Comparison of ENCODE assay signal across 28 mouse cellular contexts in the genomic region with DNA sequence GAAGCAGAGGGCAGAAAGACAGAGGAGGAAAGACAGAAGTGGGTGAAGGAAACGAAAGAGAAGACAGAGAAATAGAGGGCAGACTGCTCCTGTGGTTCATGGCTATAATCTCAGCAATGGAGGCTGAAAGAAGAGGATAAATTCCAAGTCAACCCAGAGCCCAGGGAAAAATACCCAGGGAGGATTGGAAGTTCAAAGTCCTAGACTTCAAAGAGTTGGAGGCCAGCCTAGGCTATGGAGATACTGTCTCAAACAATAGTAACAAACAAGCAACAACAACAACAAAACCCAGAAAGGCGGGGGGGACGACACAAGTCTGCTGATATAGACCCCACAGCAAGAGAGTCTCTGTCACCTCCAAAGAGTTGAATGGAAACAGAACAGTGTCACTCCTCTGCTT. TPM values are rescaled to one million over a fixed set of nuclear protein-coding genes. Genes with fewer than 3 reads are reported as not detected.
DNase-seq lines count a peak whose midpoint lies in the region; ATAC-seq and TF ChIP-seq lines count a peak whose summit lies in the region.
"Had no signal": no experiment of that assay in that cellular context is flagged by ENCODE, and none has a peak within 500 bp of the region (broad histone marks: within the 10 kb centered on the region; RNA-seq: fewer than 3 reads in every experiment).

No protein-coding gene starts in this region.

- no peak for ATAC-seq in forebrain, embryonic 11.5 days (replicated peaks; ENCODE audit: low FRiP score)
- no peak for ATAC-seq in forebrain, embryonic 12.5 days (ENCODE audit: low FRiP score)
- ATAC-seq in liver, embryonic 14.5 days (ENCODE audit: insufficient read depth): no peak
- ATAC-seq: intestine, embryonic 15.5 days; midbrain, embryonic 16.5 days had no signal

- no peak for TF ChIP-seq EP300 in ES-Bruce4 (IDR thresholded peaks at IDR 0.05; ENCODE audit: insufficient read depth, low read depth, low read length)
- no peak for TF ChIP-seq EP300 in liver, embryonic 14.5 days (IDR thresholded peaks at IDR 0.05; ENCODE audit: low read depth)

- no peak for TF ChIP-seq POLR2A in kidney, adult 2 months (IDR thresholded peaks at IDR 0.05; ENCODE audit: low read depth, low read length)
- no peak for TF ChIP-seq POLR2A in ES-Bruce4 (IDR thresholded peaks at IDR 0.05; ENCODE audit: insufficient read depth, low read length)

- no peak overlapping the region for H3K4me3 ChIP-seq in forebrain, embryonic 11.5 days (ENCODE audit: low read depth, low read length)
- no peak overlapping the region for H3K4me3 ChIP-seq in forebrain, embryonic 12.5 days (replicated peaks)
- no peak overlapping the region for H3K4me3 ChIP-seq in kidney, adult 2 months (ENCODE audit: insufficient read depth, low read depth, low read length)
- no peak overlapping the region for H3K4me3 ChIP-seq in ES-Bruce4 (ENCODE audit: low read depth, low read length)
- no peak overlapping the region for H3K4me3 ChIP-seq in liver, embryonic 14.5 days (ENCODE audit: insufficient read depth in 1 of 2, low read depth in 2 of 2, low read length in 2 of 2)
- H3K4me3 ChIP-seq: hindbrain, embryonic 15.5 days; intestine, embryonic 15.5 days; layer of hippocampus, adult 2 months; limb, embryonic 13.5 days; lung, embryonic 15.5 days; megakaryocyte, embryonic 14.5 days; myocyte; neural tube, embryonic 13.5 days had no signal

- no peaks in the 10 kb centered on the region for H3K36me3 ChIP-seq in forebrain, embryonic 11.5 days (ENCODE audit: control insufficient read depth, insufficient read depth, low read length)
- H3K36me3 ChIP-seq in forebrain, embryonic 12.5 days (replicated peaks): no peaks in the 10 kb centered on the region
- no peaks in the 10 kb centered on the region for H3K36me3 ChIP-seq in kidney, adult 2 months (ENCODE audit: control insufficient read depth, insufficient read depth, low read length)
- no peaks in the 10 kb centered on the region for H3K36me3 ChIP-seq in ES-Bruce4 (ENCODE audit: control insufficient read depth, insufficient read depth, low read length, poor library complexity, severe bottlenecking)
- no peaks in the 10 kb centered on the region for H3K36me3 ChIP-seq in liver, embryonic 14.5 days (replicated peaks; ENCODE audit: control insufficient read depth, insufficient read depth, low read depth)
- H3K36me3 ChIP-seq: hindbrain, embryonic 15.5 days; intestine, embryonic 15.5 days; limb, embryonic 13.5 days; lung, embryonic 15.5 days; neural tube, embryonic 13.5 days had no signal

- no peaks in the 10 kb centered on the region for H3K9me3 ChIP-seq in forebrain, embryonic 11.5 days (ENCODE audit: control insufficient read depth, low read length)
- H3K9me3 ChIP-seq in forebrain, embryonic 12.5 days: no peaks in the 10 kb centered on the region
- H3K9me3 ChIP-seq in ES-Bruce4 (replicated peaks; ENCODE audit: control insufficient read depth, insufficient read depth, low read length, poor library complexity, severe bottlenecking): no peaks in the 10 kb centered on the region
- no peaks in the 10 kb centered on the region for H3K9me3 ChIP-seq in liver, embryonic 14.5 days (ENCODE audit: control insufficient read depth, low read length)
- H3K9me3 ChIP-seq: hindbrain, embryonic 15.5 days; intestine, embryonic 15.5 days; limb, embryonic 13.5 days; lung, embryonic 15.5 days; megakaryocyte, embryonic 14.5 days; neural tube, embryonic 13.5 days had no signal

- no peaks in the 10 kb centered on the region for H3K27me3 ChIP-seq in forebrain, embryonic 11.5 days (ENCODE audit: control insufficient read depth, insufficient read depth, low read length)
- no peaks in the 10 kb centered on the region for H3K27me3 ChIP-seq in forebrain, embryonic 12.5 days
- H3K27me3 ChIP-seq in kidney, adult 2 months (replicated peaks; ENCODE audit: control insufficient read depth, insufficient read depth, low read length): no peaks in the 10 kb centered on the region
- no peaks in the 10 kb centered on the region for H3K27me3 ChIP-seq in ES-Bruce4 (ENCODE audit: control insufficient read depth, insufficient read depth, low read length, poor library complexity, severe bottlenecking)
- H3K27me3 ChIP-seq in liver, embryonic 14.5 days (ENCODE audit: control insufficient read depth, insufficient read depth, low read length): no peaks in the 10 kb centered on the region
- H3K27me3 ChIP-seq: hindbrain, embryonic 15.5 days; intestine, embryonic 15.5 days; limb, embryonic 13.5 days; lung, embryonic 15.5 days; megakaryocyte, embryonic 14.5 days; neural tube, embryonic 13.5 days had no signal

- no peak for TF ChIP-seq CTCF in kidney, adult 2 months (conservative IDR thresholded peaks at IDR 0.05; ENCODE audit: insufficient read depth, insufficient read length, low read depth, low read length)
- no peak for TF ChIP-seq CTCF in ES-Bruce4 (IDR thresholded peaks at IDR 0.05; ENCODE audit: low read depth, low read length)
- no peak for TF ChIP-seq CTCF in liver, embryonic 14.5 days (IDR thresholded peaks at IDR 0.05; ENCODE audit: low read depth)

- peak; percentile 21 for DNase-seq in forebrain, embryonic 11.5 days (ENCODE audit: low spot score)
- DNase-seq in kidney, adult 2 months: peak; percentile 69
- DNase-seq in kidney, postnatal 14 days: no peak
- DNase-seq in liver, embryonic 14.5 days (ENCODE audit: low read depth in 3 of 3, low spot score in 3 of 3): no peak
- no peak for DNase-seq in cerebellum, postnatal 14 days
- DNase-seq in thymus, postnatal 14 days: no peak
- DNase-seq: adrenal gland, postnatal 25 days; cerebellum, adult 8-10 months; gastrocnemius, postnatal 36 days; heart, postnatal 36 days; kidney, postnatal 10 days; layer of hippocampus, postnatal 36 days; lung, postnatal 36 days; retina, postnatal 1 day; right cerebral cortex, postnatal 25 days; thymus, postnatal 25 days had no signal

- H3K9ac ChIP-seq in forebrain, embryonic 11.5 days (ENCODE audit: low read length): no peak overlapping the region
- H3K9ac ChIP-seq in forebrain, embryonic 12.5 days: no peak overlapping the region
- no peak overlapping the region for H3K9ac ChIP-seq in ES-Bruce4 (ENCODE audit: low read depth, poor library complexity, severe bottlenecking)
- no peak overlapping the region for H3K9ac ChIP-seq in liver, embryonic 14.5 days (replicated peaks)
- H3K9ac ChIP-seq: hindbrain, embryonic 15.5 days; intestine, embryonic 15.5 days; limb, embryonic 13.5 days; lung, embryonic 15.5 days; neural tube, embryonic 13.5 days had no signal

- H3K4me2 ChIP-seq in forebrain, embryonic 11.5 days (ENCODE audit: low read depth, low read length, severe bottlenecking): no peak overlapping the region
- H3K4me2 ChIP-seq in forebrain, embryonic 12.5 days: no peak overlapping the region
- H3K4me2 ChIP-seq in liver, embryonic 14.5 days (ENCODE audit: low read depth): peak overlapping the region; percentile 31; the same call in 1 of the 2 replicates
- H3K4me2 ChIP-seq: heart, embryonic 11.5 days; hindbrain, embryonic 15.5 days; intestine, embryonic 15.5 days; limb, embryonic 13.5 days; lung, embryonic 15.5 days; neural tube, embryonic 13.5 days had no signal

- WGBS in forebrain, embryonic 11.5 days: 40% methylated on average over 3 of the region's 3 CpGs
- WGBS in forebrain, embryonic 12.5 days: 31% methylated on average over 3 of the region's 3 CpGs
- WGBS in kidney, adult 2 months: 66% methylated on average over 3 of the region's 3 CpGs
- WGBS in liver, embryonic 14.5 days (ENCODE audit: insufficient replicate concordance): 51% methylated on average over 3 of the region's 3 CpGs

- peaks cover 3% of the 10 kb centered on the region; the same call in 1 of the 2 replicates for H3K4me1 ChIP-seq in forebrain, embryonic 11.5 days (replicated peaks; ENCODE audit: control insufficient read depth, insufficient read depth, low read length)
- H3K4me1 ChIP-seq in forebrain, embryonic 12.5 days: peaks cover 33% of the 10 kb centered on the region
- H3K4me1 ChIP-seq in kidney, adult 2 months (ENCODE audit: control insufficient read depth, insufficient read depth, low read length): peaks cover 12% of the 10 kb centered on the region
- H3K4me1 ChIP-seq in ES-Bruce4 (ENCODE audit: control insufficient read depth, insufficient read depth, low read length): no peaks in the 10 kb centered on the region
- H3K4me1 ChIP-seq in liver, embryonic 14.5 days (replicated peaks; ENCODE audit: control insufficient read depth in 2 of 2, insufficient read depth in 2 of 2, low read length in 1 of 2): peaks cover 0 to 13% of the 10 kb centered on the region in 2 experiments; a peak in 2 of 4 replicates
- H3K4me1 ChIP-seq: megakaryocyte, embryonic 14.5 days had no signal

- no peak overlapping the region for H3K27ac ChIP-seq in forebrain, embryonic 11.5 days (ENCODE audit: low read depth, low read length)
- H3K27ac ChIP-seq in forebrain, embryonic 12.5 days: no peak overlapping the region
- no peak overlapping the region for H3K27ac ChIP-seq in kidney, adult 2 months (ENCODE audit: insufficient read depth, low read depth, low read length)
- H3K27ac ChIP-seq in ES-Bruce4 (ENCODE audit: insufficient read depth, low read length): 0 out of 2 replicates have a peak overlapping the region, but pooled peaks have one; percentile 7
- no peak overlapping the region for H3K27ac ChIP-seq in liver, embryonic 14.5 days
- H3K27ac ChIP-seq: hindbrain, embryonic 15.5 days; intestine, embryonic 15.5 days; layer of hippocampus, adult 2 months; limb, embryonic 13.5 days; lung, embryonic 15.5 days; neural tube, embryonic 13.5 days had no signal

RNA-seq across cellular contexts. Expression of a gene that starts 14.7 kb away (rescaled TPM):
- polyA plus RNA-seq in forebrain, embryonic 11.5 days (2014; fragmentation: Nextera tagmentation; extraction: Ambion mirVana): 5.1 and 5.9 TPM in 2 replicates
- polyA plus RNA-seq in forebrain, embryonic 12.5 days (2016; fragmentation: Nextera tagmentation; extraction: Ambion mirVana): 3.5 and 4.6 TPM in 2 replicates
- polyA plus RNA-seq in kidney, adult 2 months (2012; rRNA removed): 5.6 and 6.3 TPM in 2 replicates
- 8.6 and 9.0 TPM in 2 replicates for polyA plus RNA-seq in ES-Bruce4 (2011; ENCODE audit: insufficient read depth, insufficient read length, low read depth, missing spikeins)
- 3.0 and 3.3 TPM in 2 replicates for polyA plus RNA-seq in liver, embryonic 14.5 days (2012; rRNA removed)
- polyA plus RNA-seq in liver, embryonic 14.5 days (2014; fragmentation: Nextera tagmentation; extraction: Ambion mirVana): 2.0 and 2.7 TPM in 2 replicates

RNA-seq across cellular contexts. Expression of a gene that starts 14.8 kb away (rescaled TPM):
- polyA plus RNA-seq in forebrain, embryonic 11.5 days (2014; fragmentation: Nextera tagmentation; extraction: Ambion mirVana): 4.9 and 7.5 TPM in 2 replicates
- polyA plus RNA-seq in forebrain, embryonic 12.5 days (2016; fragmentation: Nextera tagmentation; extraction: Ambion mirVana): 7.3 and 7.5 TPM in 2 replicates
- polyA plus RNA-seq in kidney, adult 2 months (2012; rRNA removed): 14.0 and 15.5 TPM in 2 replicates
- 1.4 TPM in 1 of 2 replicates, not detected in the other for polyA plus RNA-seq in ES-Bruce4 (2011; ENCODE audit: insufficient read depth, insufficient read length, low read depth, missing spikeins)
- polyA plus RNA-seq in liver, embryonic 14.5 days (2012; rRNA removed): 1.1 TPM in 2 replicates
- 1.1 and 1.4 TPM in 2 replicates for polyA plus RNA-seq in liver, embryonic 14.5 days (2014; fragmentation: Nextera tagmentation; extraction: Ambion mirVana)

Comparison
In these comparisons a context has a peak if more than half of its experiments do, and no peak if none do; other contexts are left out.
1. DNase-seq: peak in forebrain, embryonic 11.5 days (single experiment) and kidney, adult 2 months (single experiment); none in kidney, postnatal 14 days (single experiment), liver, embryonic 14.5 days (0 of 3), cerebellum, postnatal 14 days (0 of 2) and thymus, postnatal 14 days (single experiment).